Mouse (Mus musculus) embryo, embryonic 10.5 days (tissue): ENCODE results near the gene Plce1.

ENCODE experiments used
- DNase-seq: peaks from one replicate; pipeline ENCODE4 v3.0.0-alpha.2; 2015; ENCODE audit warnings: low spot score

The Plce1 gene

DNA sequence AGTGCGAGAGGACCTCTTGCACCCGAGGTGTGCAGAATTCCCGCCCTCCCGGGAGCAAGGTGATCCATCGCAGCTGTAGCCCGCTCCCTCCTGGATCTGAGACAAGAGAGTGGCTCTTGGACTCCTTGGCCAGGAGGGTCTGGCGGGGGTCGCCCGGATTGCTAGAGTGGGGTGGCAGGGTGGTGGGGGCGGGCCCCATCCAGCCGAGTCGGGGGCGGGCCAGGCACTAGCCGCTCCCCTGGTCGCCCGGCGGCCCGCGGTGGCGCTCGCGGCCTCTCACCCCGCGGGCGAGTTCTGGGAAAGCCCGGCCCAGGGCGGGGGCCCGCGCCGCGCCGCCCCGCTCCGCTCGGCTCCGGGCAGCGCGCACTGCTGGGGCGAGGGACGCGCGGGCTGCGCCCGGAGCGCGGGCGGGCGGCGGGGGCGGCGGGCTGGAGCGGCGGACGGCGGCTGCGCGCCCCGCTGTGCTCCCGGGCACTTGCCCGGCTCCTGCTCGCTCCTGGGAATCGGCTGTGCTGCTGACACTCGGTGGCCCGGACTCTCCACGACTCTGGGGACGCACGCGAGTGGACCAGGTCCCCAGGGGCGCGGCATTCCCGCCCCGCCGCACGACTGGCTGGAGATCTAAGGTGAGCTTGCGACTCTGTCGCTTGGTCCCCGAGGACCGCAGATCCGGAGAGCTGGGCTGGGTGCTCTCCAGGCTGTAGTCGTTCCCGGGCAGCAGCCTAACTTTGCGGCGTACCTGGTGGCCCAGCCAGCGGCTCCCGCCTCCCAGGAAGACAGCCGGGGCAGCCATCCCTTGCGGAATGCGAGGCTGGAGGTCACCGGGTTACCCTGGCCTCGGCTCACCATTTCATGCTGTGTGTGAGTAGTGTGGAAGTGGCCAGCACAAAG lies at the start of gene Plce1:
Plce1 (plus strand) TSS at position 379 of the 891 bp plus-strand sequence.
- DNase-seq = peak; percentile 69

GRCm38 (mm10) chr19:38431326-38431725 lies 49.6 kb upstream of the Plce1 start:
- no peak for DNase-seq

DNA sequence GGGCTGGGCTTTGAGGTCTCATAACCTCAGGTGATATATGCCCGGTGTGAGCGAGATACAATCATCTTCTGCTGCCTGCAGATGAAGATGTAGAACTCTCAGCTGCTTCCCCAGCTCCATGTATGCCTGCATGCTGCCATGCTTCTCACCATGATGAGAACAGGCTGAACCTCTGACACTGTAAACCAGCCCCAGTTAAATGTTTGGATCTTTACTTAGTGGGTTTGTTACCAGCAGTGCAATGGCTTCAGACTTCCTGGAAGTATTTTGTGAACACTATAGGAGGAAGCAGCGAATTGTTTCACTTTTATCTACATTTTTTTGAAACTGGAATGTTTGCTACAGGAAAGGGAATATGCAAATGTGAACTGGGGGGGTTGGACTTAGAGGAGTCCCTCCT lies 48.9 kb upstream of the Plce1 start:
- DNase-seq = no peak

GRCm38 (mm10) chr19:38433381-38433780 lies 47.5 kb upstream of the Plce1 start:
- DNase-seq = no peak

DNA sequence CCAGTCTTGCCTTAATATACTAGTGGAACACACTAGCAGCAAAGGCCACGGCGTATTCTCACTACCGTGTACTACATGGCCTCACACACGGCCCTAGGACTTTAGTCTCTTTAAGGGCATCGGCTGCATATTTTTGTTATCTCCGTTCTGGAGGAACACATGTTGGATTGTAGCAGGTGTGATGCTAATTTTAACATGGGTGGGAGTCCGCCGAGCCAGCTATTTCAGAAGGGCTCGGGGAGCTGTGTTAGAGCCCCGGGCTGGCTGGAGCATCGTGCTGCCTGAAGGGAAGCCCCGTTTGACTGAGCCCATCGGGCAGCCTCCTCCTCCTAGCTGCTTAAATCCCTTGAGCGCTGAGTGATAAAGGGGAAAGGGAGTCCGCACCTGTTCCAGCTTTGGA lies 45.7 kb upstream of the Plce1 start:
- DNase-seq = no peak

DNA sequence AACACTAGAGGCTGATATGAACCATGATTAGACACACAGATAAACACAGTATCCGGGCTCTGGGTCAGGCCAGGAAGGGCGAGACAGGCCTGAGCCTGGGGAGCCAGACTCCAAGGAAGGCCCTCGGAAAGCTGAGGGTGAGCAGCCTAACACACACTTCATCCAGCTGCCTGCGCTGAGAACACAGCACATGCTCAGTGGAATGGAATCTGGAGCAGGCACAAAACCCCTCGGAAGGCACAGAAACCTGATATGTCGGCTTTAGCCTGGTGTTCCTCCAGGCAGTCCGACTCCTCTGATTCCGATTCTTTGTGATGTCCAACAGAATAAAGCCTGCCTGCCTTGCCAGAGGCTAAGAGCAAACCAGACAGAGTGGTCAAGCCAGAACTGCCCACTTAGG lies 39.0 kb upstream of the Plce1 start:
- DNase-seq = peak; percentile 17

GRCm38 (mm10) chr19:38445758-38446157 lies 35.2 kb upstream of the Plce1 start:
- DNase-seq = no peak

- no peak for DNase-seq
These were observed 25.7 kb upstream of the Plce1 start for GRCm38 (mm10) chr19:38455228-38455627.

- no peak for DNase-seq
These were observed 21.9 kb upstream of the Plce1 start for GRCm38 (mm10) chr19:38458996-38459395.

- no peak for DNase-seq
These were observed 20.2 kb upstream of the Plce1 start for GRCm38 (mm10) chr19:38460696-38461095.

- DNase-seq = no peak
These were observed 10.5 kb upstream of the Plce1 start for GRCm38 (mm10) chr19:38470257-38470893.

GRCm38 (mm10) chr19:38475394-38475793 lies 5.5 kb upstream of the Plce1 start:
- DNase-seq = no peak

- DNase-seq = peak; percentile 80
These were observed 2.6 kb upstream of the Plce1 start for GRCm38 (mm10) chr19:38478286-38478685.

GRCm38 (mm10) chr19:38478948-38479347 lies 2.0 kb upstream of the Plce1 start:
- DNase-seq = peak; percentile 80

DNA sequence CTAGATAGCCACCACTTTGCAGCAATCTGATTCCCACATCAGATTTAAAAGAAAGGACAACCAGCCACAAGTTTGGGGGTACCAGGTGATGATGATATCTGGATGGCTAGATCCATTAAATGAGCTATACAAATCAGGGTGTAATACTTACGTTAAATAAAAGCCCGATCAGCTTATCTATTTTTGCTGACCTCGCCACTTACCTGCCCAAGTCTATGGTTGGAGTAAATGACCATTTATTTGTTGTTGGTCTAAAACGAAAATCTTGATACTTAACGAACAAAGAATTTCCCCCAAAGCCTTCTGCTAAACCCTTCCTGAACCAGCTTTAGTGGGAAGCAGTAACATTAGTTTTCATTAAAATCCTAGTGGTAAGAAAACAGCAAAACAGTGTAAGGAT lies 1.4 kb upstream of the Plce1 start:
- no peak for DNase-seq

DNA sequence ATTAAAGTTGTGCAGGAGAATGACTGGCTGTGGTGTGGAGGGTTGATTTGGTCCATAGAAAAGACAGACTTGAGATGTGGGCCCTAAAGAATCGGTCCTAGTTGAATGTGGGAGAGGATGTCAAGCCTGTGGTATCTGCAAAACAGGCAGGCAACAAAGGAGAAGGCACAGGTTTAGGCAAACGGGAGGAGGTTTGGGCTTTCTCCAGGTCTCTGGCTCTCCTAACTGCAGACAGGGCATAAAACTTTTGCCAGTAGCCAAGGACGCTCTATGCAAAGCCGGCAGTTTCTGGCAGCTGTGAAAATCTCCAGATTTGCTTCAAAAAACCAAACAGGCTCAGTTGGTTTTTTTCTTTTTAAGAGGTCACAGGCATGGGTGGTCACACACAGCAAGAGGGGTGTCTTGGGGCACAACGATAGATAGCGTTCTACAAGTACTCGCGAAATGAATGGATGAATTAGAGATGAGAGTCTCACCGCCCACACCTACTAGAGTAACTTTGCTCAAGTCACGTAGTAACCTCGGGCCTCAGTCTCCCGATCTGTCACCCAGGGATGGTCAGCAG lies 671 bp upstream of the Plce1 start:
- peak; percentile 44 for DNase-seq

DNA sequence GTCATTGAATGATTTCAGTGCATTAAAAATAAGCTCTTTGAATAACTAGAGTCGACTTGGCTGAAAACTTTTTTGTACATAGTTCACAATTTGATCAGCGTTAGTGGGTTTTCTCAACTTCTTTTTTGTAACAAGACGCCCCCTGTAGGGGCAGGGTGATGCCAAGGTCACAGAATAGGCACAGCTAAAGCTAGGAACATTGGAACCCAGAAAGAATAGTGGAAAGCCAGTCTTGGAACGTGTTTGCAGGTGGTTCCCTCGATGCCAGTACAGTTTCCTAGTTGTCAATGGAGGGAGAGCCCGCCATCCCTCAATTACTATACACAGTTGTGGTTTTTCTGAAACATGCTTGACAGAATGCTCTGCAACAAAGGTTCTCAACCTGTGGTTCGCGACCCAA lies 997 bp downstream of the Plce1 start:
- DNase-seq = peak; percentile 54

DNA sequence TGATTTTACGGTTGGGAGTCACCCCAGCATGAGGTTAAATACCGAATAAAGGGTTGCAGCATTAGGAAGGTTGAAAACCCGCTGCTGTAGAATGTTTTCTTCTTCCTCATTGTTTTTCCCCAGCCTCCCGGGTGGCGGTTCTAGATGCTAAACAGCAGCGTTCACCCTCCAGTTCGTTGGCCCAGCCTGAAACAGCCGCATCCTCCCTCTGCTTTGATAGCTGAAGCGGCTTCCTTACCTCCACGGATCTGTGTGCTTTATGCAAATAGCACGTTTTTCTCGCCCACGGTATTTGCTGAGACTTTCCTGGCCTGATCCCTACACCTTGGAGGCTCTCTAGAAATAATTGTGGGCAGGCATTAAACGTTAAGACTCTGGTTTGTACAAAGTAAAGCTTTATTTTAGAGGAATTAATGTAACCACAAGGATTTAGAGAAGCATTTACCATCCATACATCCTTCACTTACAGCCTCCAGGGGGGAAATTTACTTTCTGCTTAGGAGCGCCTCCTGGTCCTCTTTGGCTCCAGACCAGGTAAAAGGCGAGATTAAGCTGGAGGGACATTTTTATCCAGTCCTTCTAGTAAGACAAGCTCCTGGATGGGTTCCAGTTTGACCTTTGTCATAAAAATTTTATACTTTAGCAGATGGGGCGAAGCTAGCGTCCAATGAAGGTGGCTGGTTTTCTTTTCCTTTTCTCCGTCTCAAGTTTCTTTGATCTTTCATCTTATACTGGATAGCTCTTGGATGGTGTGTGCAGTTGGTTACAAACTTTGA lies 1.7 kb downstream of the Plce1 start:
- DNase-seq = peak; percentile 32

DNA sequence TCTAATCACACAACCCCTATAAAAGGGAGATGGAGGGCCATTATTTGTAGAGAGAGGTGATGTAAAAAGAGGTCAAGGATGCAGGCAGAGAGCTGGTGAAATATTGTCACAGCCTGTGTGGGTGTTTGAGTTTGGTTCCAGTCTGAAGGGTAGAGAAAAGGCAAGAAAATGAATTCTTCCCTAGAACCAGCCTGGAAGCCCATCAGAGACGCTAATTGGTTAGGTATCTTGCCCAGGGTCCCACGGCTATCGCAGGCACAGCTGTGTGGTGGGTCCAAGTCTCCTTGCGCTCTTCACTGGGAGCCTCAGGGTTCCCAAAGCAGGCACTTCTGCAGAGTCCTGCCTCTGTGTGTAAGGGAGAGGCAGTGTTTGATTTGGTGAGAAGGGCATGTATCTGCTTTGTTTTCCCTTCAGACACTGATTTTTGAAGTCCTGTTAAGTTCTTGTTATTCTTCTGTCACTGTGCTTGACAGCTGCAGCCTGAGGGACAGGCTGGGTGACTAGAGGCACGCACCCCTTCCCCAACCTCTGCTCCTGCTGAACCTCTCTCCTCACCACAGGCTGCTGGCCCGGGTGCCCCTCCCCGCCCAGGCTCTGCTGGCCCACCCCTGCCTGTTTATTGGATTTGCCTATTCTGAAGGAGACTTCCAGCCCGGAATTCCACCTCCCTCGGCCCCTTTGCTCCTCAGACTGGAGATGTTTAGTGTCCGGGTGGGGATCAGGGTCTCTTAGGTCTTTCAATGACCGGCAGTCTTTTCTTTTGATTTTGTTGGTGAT lies 5.1 kb downstream of the Plce1 start:
- peak; percentile 29 for DNase-seq

DNA sequence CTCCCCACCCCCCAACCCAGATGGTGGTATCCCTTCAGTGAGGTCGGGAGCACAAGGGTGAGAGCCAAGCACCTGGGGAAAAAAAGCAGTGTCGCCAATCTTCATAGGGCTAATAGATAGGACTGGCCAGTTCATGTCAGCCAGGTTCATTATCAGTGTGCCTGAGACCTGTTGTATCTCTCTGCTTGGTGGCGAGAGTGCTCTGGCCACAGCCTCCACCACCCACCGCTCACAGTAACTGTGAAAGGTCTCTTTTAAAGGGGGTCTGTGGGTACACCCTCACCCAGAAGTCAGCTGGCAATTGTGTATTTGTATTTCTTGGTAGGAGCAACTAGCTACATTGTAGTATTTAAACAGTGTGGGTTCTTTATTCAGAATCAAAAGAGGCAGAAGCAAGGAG lies 6.6 kb downstream of the Plce1 start:
- no peak for DNase-seq

- peak; percentile 63 for DNase-seq
These were observed 7.4 kb downstream of the Plce1 start for GRCm38 (mm10) chr19:38488103-38488912.
